Mouse (Mus musculus): ENCODE results near the gene Cyp2d10. TPM values are rescaled to one million over a fixed set of nuclear protein-coding genes. Genes with fewer than 3 reads are reported as not detected.

Gene Cyp2d10
- 3.5 TPM in 1 of 2 replicates, not detected in the other for polyA plus RNA-seq (2012; rRNA removed; ENCODE audit: low replicate concordance)

GRCm38 (mm10) chr15:82406981-82407380, at the start of gene Cyp2d10:
TSS of gene Cyp2d10 (minus strand) at chr15:82407195.

GRCm38 (mm10) chr15:82433137-82433536, 26.1 kb upstream of the Cyp2d10 start, which contains the start of gene Cyp2d9:
TSS of gene Cyp2d9 (plus strand) at chr15:82433437.

DNA sequence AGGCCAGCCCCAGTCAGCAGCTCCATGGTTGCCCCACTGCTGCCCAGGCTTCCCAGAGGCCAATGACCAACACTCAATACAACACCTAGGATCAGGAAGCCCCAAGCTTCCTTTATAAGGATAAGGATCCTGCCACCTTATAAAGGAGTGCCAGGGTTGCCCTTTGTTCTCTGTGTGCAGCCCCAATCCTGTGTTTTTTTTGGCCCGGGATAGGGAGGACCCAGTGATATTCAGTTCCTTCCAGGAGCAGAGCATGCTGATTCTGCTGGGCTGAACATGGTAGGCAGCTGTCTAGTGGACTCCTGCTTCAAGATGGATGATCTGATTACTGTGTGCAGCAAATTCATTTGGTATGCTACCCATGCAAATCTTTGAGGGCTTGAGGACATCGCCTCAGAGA, 13.1 kb downstream of the Cyp2d10 start, which contains the start of gene Cyp2d11:
TSS of gene Cyp2d11 (minus strand) at position 101 of the 400 bp plus-strand sequence.

DNA sequence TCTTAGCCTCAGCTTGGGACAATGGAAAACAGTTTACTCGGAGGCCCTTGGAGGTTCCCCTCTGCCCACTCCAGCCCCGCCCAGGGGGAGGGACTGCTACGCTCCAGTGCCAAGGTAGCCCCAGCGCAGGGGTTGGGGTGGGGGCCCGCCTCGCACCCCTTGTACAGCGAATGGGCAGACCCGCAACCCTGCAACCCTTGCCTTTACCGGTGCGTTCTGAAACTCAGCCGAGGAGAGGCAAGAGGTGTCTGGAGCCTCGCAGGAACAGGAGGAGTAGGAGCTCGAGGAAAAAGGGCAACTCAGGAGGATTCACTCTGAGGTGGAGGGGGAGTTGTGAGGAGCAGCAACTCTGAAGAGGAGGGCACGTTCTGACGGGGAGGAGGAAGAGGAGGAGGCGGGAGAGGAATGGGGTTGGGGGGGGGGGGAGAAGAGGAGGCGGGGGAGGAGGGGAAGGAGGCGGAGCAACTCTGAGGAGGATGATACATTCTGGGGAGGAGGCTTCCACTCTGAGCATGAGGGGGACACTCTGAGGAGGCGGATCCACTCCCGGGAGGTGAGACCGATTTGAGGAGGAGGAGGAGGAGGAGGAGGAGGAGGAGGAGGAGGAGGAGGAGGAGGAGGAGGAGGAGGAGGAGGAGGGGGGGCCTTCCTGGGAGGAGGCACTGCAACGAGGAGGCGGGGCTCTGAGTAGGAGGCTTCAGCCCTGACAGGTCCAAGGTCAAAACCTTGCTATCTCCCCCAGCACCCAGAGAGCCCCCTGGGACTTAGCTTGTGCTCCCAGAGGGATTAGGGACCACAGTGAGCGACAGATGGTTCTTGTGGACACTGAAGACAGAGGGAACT, 26.9 kb downstream of the Cyp2d10 start, which contains the start of gene Cyp2d22:
TSS of gene Cyp2d22 (minus strand) at position 390 of the 843 bp plus-strand sequence.

GRCm38 (mm10) chr15:82354126-82354945, 52.7 kb downstream of the Cyp2d10 start, which contains the start of gene Ndufa6:
TSS of gene Ndufa6 (minus strand) at chr15:82354322.

Other genes with a start within 250 kb of the Cyp2d10 start
- gene Shisa8, start 194.4 kb downstream of the Cyp2d10 start, polyA plus RNA-seq (2012; rRNA removed; ENCODE audit: low replicate concordance) = 0.23 and 2.7 TPM in 2 replicates
- 1.4 and 7.1 TPM in 2 replicates for gene Tnfrsf13c, start 182.8 kb downstream of the Cyp2d10 start, polyA plus RNA-seq (2012; rRNA removed; ENCODE audit: low replicate concordance)
- gene Cenpm, start 162.4 kb downstream of the Cyp2d10 start, polyA plus RNA-seq (2012; rRNA removed; ENCODE audit: low replicate concordance) = 11.1 and 14.1 TPM in 2 replicates
- gene 1500009C09Rik, start 154.8 kb downstream of the Cyp2d10 start, polyA plus RNA-seq (2012; rRNA removed; ENCODE audit: low replicate concordance) = 0.14 and 0.22 TPM in 2 replicates
- gene Sept3, start 132.3 kb downstream of the Cyp2d10 start, polyA plus RNA-seq (2012; rRNA removed; ENCODE audit: low replicate concordance) = 0.14 and 0.89 TPM in 2 replicates
- not detected in 2 replicates for gene Wbp2nl, start 108.2 kb downstream of the Cyp2d10 start, polyA plus RNA-seq (2012; rRNA removed; ENCODE audit: low replicate concordance)
- 167 and 184 TPM in 2 replicates for gene Naga, start 68.3 kb downstream of the Cyp2d10 start, polyA plus RNA-seq (2012; rRNA removed; ENCODE audit: low replicate concordance)
- 0.23 and 0.47 TPM in 2 replicates for gene Pheta2, start 68.3 kb downstream of the Cyp2d10 start, polyA plus RNA-seq (2012; rRNA removed; ENCODE audit: low replicate concordance)
- gene Smdt1, start 68.2 kb downstream of the Cyp2d10 start, polyA plus RNA-seq (2012; rRNA removed; ENCODE audit: low replicate concordance) = 197 and 404 TPM in 2 replicates
- 166 and 221 TPM in 2 replicates for gene Ndufa6, start 52.9 kb downstream of the Cyp2d10 start, polyA plus RNA-seq (2012; rRNA removed; ENCODE audit: low replicate concordance)
- 39.8 and 90.5 TPM in 2 replicates for gene Cyp2d22, start 26.9 kb downstream of the Cyp2d10 start, polyA plus RNA-seq (2012; rRNA removed; ENCODE audit: low replicate concordance)
- gene Cyp2d11, start 13.2 kb downstream of the Cyp2d10 start, polyA plus RNA-seq (2012; rRNA removed; ENCODE audit: low replicate concordance) = not detected in 2 replicates
- 0.82 TPM in 1 of 2 replicates, not detected in the other for gene Cyp2d9, start 26.2 kb upstream of the Cyp2d10 start, polyA plus RNA-seq (2012; rRNA removed; ENCODE audit: low replicate concordance)
- not detected in 2 replicates for gene Cyp2d12, start 147.9 kb upstream of the Cyp2d10 start, polyA plus RNA-seq (2012; rRNA removed; ENCODE audit: low replicate concordance)
- 0.16 TPM in 1 of 2 replicates, not detected in the other for gene Cyp2d34, start 213.8 kb upstream of the Cyp2d10 start, polyA plus RNA-seq (2012; rRNA removed; ENCODE audit: low replicate concordance)

Data from duodenum, adult 2 months (tissue).